Comparison of ENCODE assay signal across 12 mouse cellular contexts in the genomic region with DNA sequence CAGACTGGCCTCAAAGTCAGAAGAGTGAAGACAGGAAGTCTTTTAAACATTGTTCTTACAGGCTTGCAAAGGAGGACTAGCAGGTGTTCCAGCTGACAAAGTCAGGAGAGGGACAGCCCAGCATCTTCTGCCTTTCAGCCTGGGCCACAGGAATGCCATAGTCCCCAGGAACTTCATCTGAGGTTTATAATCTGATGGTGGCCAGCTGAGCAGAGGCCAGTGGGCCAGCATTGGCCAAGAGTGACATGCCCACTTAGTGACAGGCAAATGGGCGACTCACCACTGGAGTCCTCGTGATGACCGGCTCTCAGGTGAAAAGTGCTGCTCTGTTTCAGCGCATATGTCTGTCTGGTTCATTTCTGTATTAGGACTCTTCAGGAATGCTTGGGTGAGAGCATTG. TPM values are rescaled to one million over a fixed set of nuclear protein-coding genes. Genes with fewer than 3 reads are reported as not detected.
DNase-seq lines count a peak whose midpoint lies in the region; ATAC-seq lines count a peak whose summit lies in the region.
"Had no signal": no experiment of that assay in that cellular context is flagged by ENCODE, and none has a peak within 500 bp of the region (broad histone marks: within the 10 kb centered on the region; RNA-seq: fewer than 3 reads in every experiment).

No protein-coding gene starts in this region.

- H3K36me3 ChIP-seq in hindbrain, embryonic 10.5 days, result peaks cover 54% of the 10 kb centered on the region
- H3K36me3 ChIP-seq in hindbrain, embryonic 11.5 days (ENCODE audit: control insufficient read depth, insufficient read depth, low read length), result peaks cover 20% of the 10 kb centered on the region
- H3K36me3 ChIP-seq in neural tube, embryonic 12.5 days, result peaks cover 49% of the 10 kb centered on the region
- H3K36me3 ChIP-seq in hindbrain, embryonic 15.5 days, result peaks cover 45% of the 10 kb centered on the region

- no peaks in the 10 kb centered on the region for H3K9me3 ChIP-seq in hindbrain, embryonic 10.5 days
- H3K9me3 ChIP-seq in hindbrain, embryonic 11.5 days (ENCODE audit: control insufficient read depth, low read length), result no peaks in the 10 kb centered on the region
- H3K9me3 ChIP-seq in neural tube, embryonic 12.5 days, result no peaks in the 10 kb centered on the region; the same call in 1 of the 2 replicates
- no peaks in the 10 kb centered on the region for H3K9me3 ChIP-seq in hindbrain, embryonic 15.5 days

- peak overlapping the region; percentile 73 for H3K4me3 ChIP-seq in hindbrain, embryonic 10.5 days
- no peak overlapping the region for H3K4me3 ChIP-seq in hindbrain, embryonic 11.5 days (ENCODE audit: low read depth, low read length)
- H3K4me3 ChIP-seq in neural tube, embryonic 12.5 days, result no peak overlapping the region
- H3K4me3 ChIP-seq in hindbrain, embryonic 15.5 days, result no peak overlapping the region

- no peaks in the 10 kb centered on the region for H3K27me3 ChIP-seq in hindbrain, embryonic 10.5 days (ENCODE audit: insufficient read depth, poor library complexity, severe bottlenecking)
- H3K27me3 ChIP-seq in hindbrain, embryonic 11.5 days (ENCODE audit: control insufficient read depth, insufficient read depth, low read length), result no peaks in the 10 kb centered on the region
- no peaks in the 10 kb centered on the region for H3K27me3 ChIP-seq in neural tube, embryonic 12.5 days (replicated peaks)
- no peaks in the 10 kb centered on the region for H3K27me3 ChIP-seq in hindbrain, embryonic 15.5 days

- no peak overlapping the region for H3K4me2 ChIP-seq in hindbrain, embryonic 11.5 days (replicated peaks; ENCODE audit: low read depth, low read length)
- H3K4me2 ChIP-seq in neural tube, embryonic 12.5 days (replicated peaks), result peak overlapping the region; percentile 73
- H3K4me2 ChIP-seq in hindbrain, embryonic 15.5 days, result peak overlapping the region; percentile 95; the same call in 1 of the 2 replicates

- 95% methylated on average over 4 of the region's 4 CpGs for WGBS in hindbrain, embryonic 10.5 days
- 91% methylated on average over 4 of the region's 4 CpGs for WGBS in hindbrain, embryonic 11.5 days
- WGBS in neural tube, embryonic 12.5 days, result 94% methylated on average over 4 of the region's 4 CpGs
- 100% methylated on average over 4 of the region's 4 CpGs for WGBS in hindbrain, embryonic 15.5 days

- peaks cover 26% of the 10 kb centered on the region for H3K4me1 ChIP-seq in hindbrain, embryonic 10.5 days (replicated peaks)
- H3K4me1 ChIP-seq in hindbrain, embryonic 11.5 days (replicated peaks; ENCODE audit: control insufficient read depth, insufficient read depth, low read length), result peaks cover 3% of the 10 kb centered on the region
- peaks cover 18% of the 10 kb centered on the region for H3K4me1 ChIP-seq in neural tube, embryonic 12.5 days
- peaks cover 26% of the 10 kb centered on the region for H3K4me1 ChIP-seq in hindbrain, embryonic 15.5 days (replicated peaks)

- ATAC-seq in hindbrain, embryonic 11.5 days (ENCODE audit: low FRiP score), result no peak
- ATAC-seq in neural tube, embryonic 12.5 days (ENCODE audit: low FRiP score, low read depth), result no peak
- ATAC-seq in hindbrain, embryonic 15.5 days (ENCODE audit: low FRiP score, low read depth), result no peak
- ATAC-seq: forebrain, postnatal 0 days had no signal

- H3K27ac ChIP-seq in hindbrain, embryonic 10.5 days, result no peak overlapping the region
- no peak overlapping the region for H3K27ac ChIP-seq in hindbrain, embryonic 11.5 days (ENCODE audit: low read depth, low read length)
- H3K27ac ChIP-seq in neural tube, embryonic 12.5 days, result no peak overlapping the region
- no peak overlapping the region for H3K27ac ChIP-seq in hindbrain, embryonic 15.5 days (replicated peaks)

- DNase-seq in hindbrain, embryonic 10.5 days (ENCODE audit: low spot score), result no peak
- no peak for DNase-seq in hindbrain, embryonic 11.5 days (ENCODE audit: low spot score)
- no peak for DNase-seq in neural tube, embryonic 10.5 days (ENCODE audit: extremely low spot score, low spot score)
- no peak for DNase-seq in layer of hippocampus, adult 9-11 months
- no peak for DNase-seq in frontal cortex, postnatal 14 days (ENCODE audit: low spot score in 2 of 2)
- DNase-seq: adrenal gland, adult 8-10 months; cerebellum, adult 8-10 months; forebrain, postnatal 0 days; right cerebral cortex, postnatal 4 days; thymus, postnatal 36 days had no signal

- no peak overlapping the region for H3K9ac ChIP-seq in hindbrain, embryonic 11.5 days (ENCODE audit: low read depth, low read length)
- no peak overlapping the region for H3K9ac ChIP-seq in neural tube, embryonic 12.5 days
- no peak overlapping the region for H3K9ac ChIP-seq in hindbrain, embryonic 15.5 days

RNA-seq across cellular contexts. Expression of a gene that starts 2.0 kb away (rescaled TPM):
- polyA plus RNA-seq in hindbrain, embryonic 10.5 days (2016; fragmentation: Nextera tagmentation; extraction: Ambion mirVana), result 106 and 108 TPM in 2 replicates
- polyA plus RNA-seq in hindbrain, embryonic 11.5 days (2014; fragmentation: Nextera tagmentation; extraction: Ambion mirVana), result 67.1 and 78.6 TPM in 2 replicates
- polyA plus RNA-seq in neural tube, embryonic 12.5 days (2016; fragmentation: Nextera tagmentation; extraction: Ambion mirVana), result 88.0 and 92.7 TPM in 2 replicates
- polyA plus RNA-seq in hindbrain, embryonic 15.5 days (2015; fragmentation: Nextera tagmentation; extraction: Ambion mirVana), result 66.1 and 71.7 TPM in 2 replicates

RNA-seq across cellular contexts. Expression of a gene that starts 14.9 kb away (rescaled TPM):
- polyA plus RNA-seq in hindbrain, embryonic 10.5 days (2016; fragmentation: Nextera tagmentation; extraction: Ambion mirVana), result 58.5 and 59.0 TPM in 2 replicates
- 36.4 and 37.8 TPM in 2 replicates for polyA plus RNA-seq in hindbrain, embryonic 11.5 days (2014; fragmentation: Nextera tagmentation; extraction: Ambion mirVana)
- polyA plus RNA-seq in neural tube, embryonic 12.5 days (2016; fragmentation: Nextera tagmentation; extraction: Ambion mirVana), result 37.1 and 38.7 TPM in 2 replicates
- 24.5 and 25.7 TPM in 2 replicates for polyA plus RNA-seq in hindbrain, embryonic 15.5 days (2015; fragmentation: Nextera tagmentation; extraction: Ambion mirVana)

RNA-seq across cellular contexts. Expression of a gene that starts 16.7 kb away (rescaled TPM):
- polyA plus RNA-seq in hindbrain, embryonic 10.5 days (2016; fragmentation: Nextera tagmentation; extraction: Ambion mirVana), result 3.9 and 4.0 TPM in 2 replicates
- polyA plus RNA-seq in hindbrain, embryonic 11.5 days (2014; fragmentation: Nextera tagmentation; extraction: Ambion mirVana), result 2.3 and 3.3 TPM in 2 replicates
- polyA plus RNA-seq in neural tube, embryonic 12.5 days (2016; fragmentation: Nextera tagmentation; extraction: Ambion mirVana), result 2.5 and 3.8 TPM in 2 replicates
- 0.68 and 0.70 TPM in 2 replicates for polyA plus RNA-seq in hindbrain, embryonic 15.5 days (2015; fragmentation: Nextera tagmentation; extraction: Ambion mirVana)

RNA-seq across cellular contexts. Expression of a gene that starts 35.7 kb away (rescaled TPM):
- 1.0 and 1.2 TPM in 2 replicates for polyA plus RNA-seq in hindbrain, embryonic 10.5 days (2016; fragmentation: Nextera tagmentation; extraction: Ambion mirVana)
- polyA plus RNA-seq in hindbrain, embryonic 11.5 days (2014; fragmentation: Nextera tagmentation; extraction: Ambion mirVana), result 0.77 and 1.1 TPM in 2 replicates
- 1.0 and 1.7 TPM in 2 replicates for polyA plus RNA-seq in neural tube, embryonic 12.5 days (2016; fragmentation: Nextera tagmentation; extraction: Ambion mirVana)
- 1.5 and 6.1 TPM in 2 replicates for polyA plus RNA-seq in hindbrain, embryonic 15.5 days (2015; fragmentation: Nextera tagmentation; extraction: Ambion mirVana)

RNA-seq across cellular contexts. Expression of a gene that starts 36.6 kb away (rescaled TPM):
- polyA plus RNA-seq in hindbrain, embryonic 10.5 days (2016; fragmentation: Nextera tagmentation; extraction: Ambion mirVana), result 14.9 and 17.3 TPM in 2 replicates
- polyA plus RNA-seq in hindbrain, embryonic 11.5 days (2014; fragmentation: Nextera tagmentation; extraction: Ambion mirVana), result 6.2 and 7.8 TPM in 2 replicates
- polyA plus RNA-seq in neural tube, embryonic 12.5 days (2016; fragmentation: Nextera tagmentation; extraction: Ambion mirVana), result 11.2 TPM in 2 replicates
- polyA plus RNA-seq in hindbrain, embryonic 15.5 days (2015; fragmentation: Nextera tagmentation; extraction: Ambion mirVana), result 8.8 and 11.2 TPM in 2 replicates
